Mouse (Mus musculus): ENCODE data around the gene Krt20.

Gene Krt20

DNA sequence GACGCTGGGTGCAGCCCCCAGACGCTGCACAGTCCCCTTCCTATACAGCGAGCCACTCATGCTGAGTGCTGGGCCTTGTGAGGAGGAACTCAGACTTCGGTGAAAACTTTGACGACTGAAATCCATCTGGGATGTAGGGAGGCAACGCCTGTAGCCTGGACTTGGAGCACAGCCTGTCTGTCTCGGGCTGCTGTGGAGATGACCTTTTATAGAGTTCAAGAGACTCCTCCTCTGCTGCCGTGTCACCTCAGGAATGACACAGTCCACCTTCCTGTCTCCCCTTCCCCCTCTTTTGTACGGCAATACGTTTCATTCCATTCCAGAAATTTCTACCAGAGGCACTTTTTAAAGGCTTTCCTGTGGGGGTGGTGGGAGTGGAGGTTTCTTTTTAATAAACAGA lies at the start of gene Krt20:
Krt20 (minus strand) TSS at position 179 of the 400 bp plus-strand sequence.
- no peak for DNase-seq (ENCODE audit: low spot score)

DNA sequence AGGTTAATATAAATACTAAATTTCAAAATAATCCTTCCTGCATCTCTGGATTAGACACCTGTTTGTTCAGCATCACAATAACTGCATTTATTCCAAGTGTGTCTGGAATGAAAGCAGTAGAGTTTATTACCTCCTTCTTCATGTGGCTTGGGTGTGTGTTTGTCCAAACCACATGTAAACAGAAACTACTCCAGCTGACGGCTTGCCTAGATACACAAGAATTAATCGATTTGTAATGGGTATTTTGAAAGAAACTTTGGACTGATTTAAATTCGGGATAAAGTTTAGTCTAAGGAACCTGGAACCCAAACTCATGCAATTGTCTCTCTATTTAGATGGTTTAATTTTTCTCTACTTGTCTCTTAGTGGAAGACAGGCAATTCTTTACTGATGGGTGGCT lies 37.0 kb upstream of the Krt20 start:
- no peak for DNase-seq (ENCODE audit: low spot score)

- no peak for DNase-seq (ENCODE audit: low spot score)
These were observed 35.5 kb upstream of the Krt20 start for GRCm38 (mm10) chr11:99473433-99473832.

DNA sequence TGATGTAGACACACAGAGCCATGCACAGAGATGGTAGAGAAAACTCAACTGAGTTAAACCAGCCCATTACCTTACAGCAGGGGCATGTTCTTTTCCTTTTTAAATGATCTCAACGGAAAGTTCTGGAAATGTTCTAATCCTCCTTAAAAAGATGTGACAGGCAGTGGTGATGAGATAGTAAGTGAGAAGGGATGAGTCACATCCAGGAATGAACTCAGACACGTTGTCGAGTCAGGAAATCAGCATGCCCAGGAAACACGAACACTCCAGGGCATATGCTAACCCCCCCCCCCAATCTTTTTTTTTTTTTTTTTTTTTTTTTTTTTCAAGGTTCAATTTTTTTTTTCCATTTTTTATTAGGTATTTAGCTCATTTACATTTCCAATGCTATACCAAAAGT lies 34.5 kb upstream of the Krt20 start:
- DNase-seq (ENCODE audit: low spot score): no peak

- no peak for DNase-seq (ENCODE audit: low spot score)
These were observed 34.0 kb upstream of the Krt20 start for GRCm38 (mm10) chr11:99471946-99472345.

DNA sequence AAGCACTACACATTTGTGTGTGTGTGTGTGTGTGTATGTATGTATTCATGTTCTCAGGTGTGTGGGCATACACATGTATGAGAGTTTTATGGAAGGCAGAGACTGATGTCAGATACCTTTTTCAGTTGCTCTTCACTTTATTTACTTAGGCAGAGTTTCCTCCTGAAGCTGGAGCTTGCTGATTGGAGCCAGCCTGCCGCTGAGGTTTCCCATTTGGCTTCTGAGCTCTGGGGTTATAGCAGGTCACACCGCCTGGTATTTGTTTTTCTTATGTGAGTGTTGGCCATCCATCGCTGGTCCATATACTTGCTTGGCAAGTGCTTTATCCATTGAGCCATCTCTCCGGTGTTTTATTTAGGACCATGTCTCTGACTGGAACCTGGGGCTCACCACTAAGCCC lies 31.3 kb upstream of the Krt20 start:
- no peak for DNase-seq (ENCODE audit: low spot score)

DNA sequence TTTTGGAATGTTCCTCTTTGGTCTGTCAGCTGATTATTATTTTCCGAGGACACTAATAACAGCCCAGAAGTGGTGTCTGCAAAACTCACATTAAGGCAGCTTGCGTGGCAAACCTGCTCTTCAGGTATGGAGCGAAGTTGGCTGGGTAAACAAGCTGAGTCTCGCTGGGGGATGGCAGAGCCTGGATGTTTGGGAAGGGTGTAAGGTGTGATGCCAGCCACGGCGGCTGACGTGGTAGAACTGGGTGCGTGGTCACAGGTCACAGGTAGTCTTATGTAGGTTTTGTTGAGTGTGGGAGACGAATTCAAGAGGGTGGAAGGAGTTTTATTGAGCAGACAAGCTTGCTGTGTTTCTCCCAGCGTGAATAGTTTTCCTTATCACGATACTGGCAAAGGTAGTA lies 30.6 kb upstream of the Krt20 start:
- DNase-seq (ENCODE audit: low spot score): no peak

GRCm38 (mm10) chr11:99466316-99466715 lies 28.4 kb upstream of the Krt20 start:
- no peak for DNase-seq (ENCODE audit: low spot score)

- DNase-seq (ENCODE audit: low spot score): peak; percentile 28
These were observed 26.9 kb upstream of the Krt20 start for GRCm38 (mm10) chr11:99464836-99465235.

DNA sequence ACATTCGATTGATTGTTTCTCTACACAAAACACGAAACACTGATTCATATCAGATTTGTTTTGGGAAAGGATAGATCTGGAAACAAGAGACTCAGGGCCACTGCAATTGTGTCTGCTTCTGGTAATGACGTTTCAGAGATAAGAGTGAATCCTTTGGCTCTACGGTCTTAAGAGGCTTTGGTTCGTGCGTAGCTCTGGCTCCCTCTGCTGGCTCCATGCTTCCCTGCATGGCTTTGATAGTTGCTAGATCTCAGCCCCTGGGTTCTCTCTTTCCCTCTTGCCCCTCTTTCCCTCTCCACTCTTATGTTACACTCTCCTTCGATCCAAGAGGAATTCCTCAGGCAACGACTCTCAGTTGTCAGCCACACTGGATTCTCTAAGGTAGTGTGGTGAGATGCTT lies 25.2 kb upstream of the Krt20 start:
- no peak for DNase-seq (ENCODE audit: low spot score)

DNA sequence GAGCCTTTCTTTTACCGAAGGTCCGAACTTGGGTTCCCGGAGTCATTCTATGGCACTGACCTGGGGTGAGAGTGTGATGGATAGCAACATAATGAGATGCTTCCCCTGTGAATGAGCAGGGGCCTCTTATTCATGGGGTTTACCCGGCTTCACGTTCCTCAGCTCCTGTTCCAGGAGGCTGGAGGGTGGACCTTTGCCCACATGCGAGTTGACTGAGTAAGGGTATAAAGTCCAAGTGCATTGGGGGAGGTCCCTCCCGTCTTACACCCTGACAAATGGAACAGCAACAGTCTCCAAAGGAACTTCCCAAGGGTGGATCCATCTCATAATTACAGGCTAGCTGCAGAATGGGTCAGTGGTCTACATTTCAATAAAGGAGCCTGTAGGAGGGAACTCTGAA lies 23.8 kb upstream of the Krt20 start:
- no peak for DNase-seq (ENCODE audit: low spot score)

- no peak for DNase-seq (ENCODE audit: low spot score)
These were observed 20.9 kb upstream of the Krt20 start for GRCm38 (mm10) chr11:99458887-99459286.

GRCm38 (mm10) chr11:99454759-99455158 lies 16.8 kb upstream of the Krt20 start:
- no peak for DNase-seq (ENCODE audit: low spot score)

- no peak for DNase-seq (ENCODE audit: low spot score)
These were observed 16.1 kb upstream of the Krt20 start for GRCm38 (mm10) chr11:99454044-99454443.

DNA sequence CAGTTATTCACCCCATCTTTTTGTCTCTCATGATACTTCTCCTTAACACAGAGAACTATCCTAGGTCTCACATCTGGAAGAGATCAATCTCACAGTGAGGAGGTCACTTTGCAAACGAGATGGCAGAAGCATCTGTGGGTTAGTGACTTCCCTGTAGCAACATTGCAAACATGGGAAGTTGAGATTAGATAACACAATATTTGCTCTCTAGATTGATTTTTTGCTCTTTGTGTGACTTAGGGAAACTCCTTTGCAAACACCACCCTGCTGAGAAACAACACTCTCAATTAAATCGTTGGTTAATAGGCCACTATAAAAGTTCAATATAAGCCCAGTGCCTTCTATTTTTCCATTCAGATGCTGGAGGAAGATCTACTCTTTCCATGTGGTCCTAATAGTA lies 10.8 kb upstream of the Krt20 start:
- no peak for DNase-seq (ENCODE audit: low spot score)

GRCm38 (mm10) chr11:99441220-99441619 lies 3.3 kb upstream of the Krt20 start:
- no peak for DNase-seq (ENCODE audit: low spot score)

DNA sequence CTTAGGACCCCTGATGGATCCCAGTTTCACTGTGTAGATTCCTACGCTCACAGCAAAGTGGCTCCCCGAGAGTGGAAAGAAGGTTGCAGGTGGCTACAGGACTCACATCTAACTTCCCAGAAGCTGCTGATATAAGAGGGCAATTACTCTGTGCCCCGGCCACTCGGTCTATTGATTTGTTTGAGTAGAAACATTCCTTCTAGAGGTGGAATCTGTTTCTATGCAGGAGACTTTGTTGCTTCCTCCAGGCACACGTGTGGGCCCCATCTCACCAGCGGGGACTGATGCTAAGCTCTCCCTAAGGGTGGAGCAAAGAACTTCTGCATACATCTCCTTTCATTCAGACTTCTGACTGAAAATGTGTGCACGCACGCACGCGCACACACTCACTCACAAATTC lies 1.5 kb upstream of the Krt20 start:
- DNase-seq (ENCODE audit: low spot score): no peak

DNA sequence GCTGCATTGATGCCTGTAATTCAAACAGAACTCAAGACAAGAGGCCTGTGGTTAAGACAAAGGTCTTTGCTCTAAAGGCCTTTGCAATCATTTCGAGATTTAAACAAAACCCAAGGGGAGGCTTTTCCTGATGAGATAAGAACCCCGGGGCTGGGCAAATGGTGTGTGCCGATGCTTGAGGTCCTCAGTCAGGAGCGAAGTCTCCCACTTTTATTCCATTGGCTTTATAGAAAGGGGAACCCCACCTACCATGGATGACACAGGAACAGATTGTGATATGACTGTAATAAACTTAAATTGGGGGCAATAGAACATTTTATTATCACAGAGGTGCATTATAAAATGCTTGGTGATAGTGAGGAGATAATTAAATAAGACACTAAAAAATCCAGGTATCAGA lies 1.3 kb downstream of the Krt20 start:
- DNase-seq (ENCODE audit: low spot score): no peak

- no peak for DNase-seq (ENCODE audit: low spot score)
These were observed 7.3 kb downstream of the Krt20 start for GRCm38 (mm10) chr11:99430670-99431069.

GRCm38 (mm10) chr11:99422159-99422558 lies 15.8 kb downstream of the Krt20 start, which contains the start of gene Krt12:
Gene Krt12, minus strand, starts transcription at chr11:99422259.
- DNase-seq (ENCODE audit: low spot score): no peak

DNA sequence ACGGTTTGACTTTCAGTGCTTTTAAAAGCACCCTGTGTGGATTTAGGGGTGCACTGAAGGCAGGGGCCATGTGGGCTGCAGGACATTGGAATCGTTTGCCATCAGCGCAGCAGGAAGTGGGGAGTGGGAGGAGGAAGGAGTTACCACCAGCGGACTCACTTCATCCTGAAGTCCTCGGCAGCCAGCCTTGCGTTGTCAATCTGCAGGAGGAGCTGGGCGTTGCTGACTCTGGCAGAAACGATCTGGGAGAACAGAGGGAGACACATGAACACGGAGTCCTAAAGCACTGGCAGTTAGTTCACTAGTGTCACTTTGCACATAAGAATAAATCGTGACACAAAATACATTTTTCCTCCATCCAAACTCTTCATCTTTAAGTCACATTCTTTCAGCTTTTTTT lies 17.4 kb downstream of the Krt20 start:
- DNase-seq (ENCODE audit: low spot score): no peak

DNA sequence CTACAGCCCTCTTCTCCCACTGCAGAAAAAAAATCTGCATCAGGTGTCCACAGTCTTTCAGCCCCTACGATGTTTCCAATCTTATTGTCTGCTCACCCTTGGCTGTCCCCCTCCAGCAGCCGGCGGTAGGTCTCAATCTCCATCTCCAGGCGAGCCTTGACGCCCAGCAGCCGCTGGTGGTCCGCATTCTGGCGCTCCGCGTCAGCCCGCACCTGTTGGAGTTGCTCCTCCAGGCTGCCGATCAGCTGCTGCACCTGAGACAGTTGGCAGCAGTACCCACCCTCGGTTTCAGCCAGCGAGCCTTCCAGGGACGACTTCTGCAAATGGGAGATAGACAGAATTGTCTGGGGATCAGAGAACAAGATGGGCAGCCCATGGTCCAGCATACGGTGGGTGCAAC lies 20.1 kb downstream of the Krt20 start:
- DNase-seq (ENCODE audit: low spot score): no peak

GRCm38 (mm10) chr11:99416902-99417301 lies 21.0 kb downstream of the Krt20 start:
- DNase-seq (ENCODE audit: low spot score): no peak

DNA sequence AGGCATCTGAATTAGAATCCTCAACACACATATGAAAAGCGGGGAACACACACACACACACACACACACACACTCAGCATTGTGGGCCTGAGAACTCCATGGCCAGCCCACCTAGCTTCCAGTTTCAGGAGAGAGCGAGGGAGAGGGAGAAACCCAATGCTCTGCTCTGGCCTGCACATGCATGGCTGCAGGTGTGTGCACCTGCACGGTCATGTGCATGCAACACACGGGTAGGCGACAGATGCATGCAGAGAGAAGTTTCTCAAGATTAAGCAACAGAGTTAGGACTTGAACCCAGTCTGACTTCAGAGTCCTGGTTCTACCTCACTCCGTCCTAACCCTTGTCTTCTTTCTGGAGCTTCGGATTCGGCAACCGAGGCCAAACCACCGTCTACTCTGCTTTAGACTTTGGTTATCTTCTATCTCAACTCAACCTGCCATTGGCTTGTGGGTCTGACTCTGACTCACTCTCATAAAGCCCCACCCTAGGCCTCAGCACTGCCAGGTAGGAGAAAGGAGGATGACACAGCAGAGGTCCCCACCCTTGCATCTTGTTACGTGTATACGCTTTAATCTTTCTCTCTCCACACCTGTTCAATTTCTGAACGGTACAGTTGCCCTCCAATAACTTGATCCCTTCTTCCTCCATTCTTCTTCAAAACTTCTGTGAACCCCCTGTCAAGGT lies 23.3 kb downstream of the Krt20 start:
- no peak for DNase-seq (ENCODE audit: low spot score)

- no peak for DNase-seq (ENCODE audit: low spot score)
These were observed 24.7 kb downstream of the Krt20 start for GRCm38 (mm10) chr11:99413247-99413646.
